Mouse (Mus musculus) frontal cortex, postnatal 10 days (tissue): ENCODE data around the gene Fthl17f.
A peak's percentile ranks its signal among the peaks of the same experiment; 100 is the strongest.
"Not testable (repeated sequence)": the region's sequence is repeated elsewhere in the genome, so short reads cannot be mapped to it uniquely, and the experiment has no call there.

Experiments used
- DNase-seq, 2 experiments: peaks; one replicate each; pipeline ENCODE4 v3.0.0; 2022; ENCODE audit warnings: low spot score in 2 of 2, mixed read lengths in 1 of 2

Fthl17f gene

GRCm38 (mm10) chrX:9062715-9063114 lies at the start of gene Fthl17f:
TSS of gene Fthl17f (plus strand) at chrX:9063015.
- not testable (repeated sequence) for DNase-seq

DNA sequence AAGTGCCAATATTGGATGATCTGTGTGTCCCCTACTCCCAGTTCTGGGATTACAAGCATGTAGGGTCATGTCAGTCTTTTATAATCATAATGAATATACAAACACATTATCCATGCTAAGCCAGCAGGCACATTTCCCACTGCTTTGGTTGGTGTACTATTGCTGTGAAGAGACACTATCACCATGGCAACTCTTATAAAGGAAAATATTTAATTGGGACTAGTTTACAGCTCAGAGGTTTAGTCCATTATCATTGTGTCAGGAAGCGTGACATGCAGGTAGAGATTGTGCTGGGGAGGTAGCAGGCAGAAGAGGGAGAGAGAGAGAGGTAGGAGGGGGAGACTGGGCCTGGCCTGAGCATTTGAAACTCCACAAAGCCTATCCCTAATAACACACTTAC lies 46.7 kb upstream of the Fthl17f start:
- DNase-seq, result no peak

- DNase-seq, result no peak
These were observed 43.3 kb upstream of the Fthl17f start for GRCm38 (mm10) chrX:9019481-9019880.

DNA sequence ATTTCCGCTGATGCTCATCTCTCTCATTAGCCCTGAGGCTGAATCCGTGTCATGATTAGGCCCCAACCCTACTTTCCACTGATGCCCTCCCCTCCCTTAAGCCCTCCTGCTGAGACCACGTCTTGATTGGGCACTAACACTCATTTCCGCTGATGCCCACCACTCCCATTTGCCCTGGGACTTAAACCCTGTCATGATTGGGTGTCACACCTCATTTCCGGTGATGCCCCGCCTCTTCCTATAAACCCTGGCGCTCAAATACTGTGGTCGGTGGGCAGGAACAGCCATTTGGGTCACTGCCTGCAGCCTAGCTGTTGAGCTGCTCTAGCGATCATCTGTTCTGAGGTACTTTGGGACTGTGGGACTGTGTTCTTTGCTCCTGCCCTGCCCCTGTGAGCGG lies 29.6 kb upstream of the Fthl17f start, which contains the start of gene Fthl17e:
Gene Fthl17e (plus strand): TSS at position 301 of the 400 bp plus-strand sequence.
- DNase-seq, result not testable (repeated sequence)

GRCm38 (mm10) chrX:9041611-9042010 lies 21.2 kb upstream of the Fthl17f start:
- peak in 1 of 2 experiments; percentile 3 for DNase-seq

GRCm38 (mm10) chrX:9060952-9061351 lies 1.9 kb upstream of the Fthl17f start:
- peak; percentile 20 to 82 for DNase-seq

GRCm38 (mm10) chrX:9062101-9062500 lies 714 bp upstream of the Fthl17f start:
- DNase-seq, result no peak

- peak; percentile 42 to 58 for DNase-seq
These were observed 14.9 kb downstream of the Fthl17f start for GRCm38 (mm10) chrX:9077699-9078098.

GRCm38 (mm10) chrX:9095066-9095465 lies 32.3 kb downstream of the Fthl17f start:
- not testable (repeated sequence) for DNase-seq

DNA sequence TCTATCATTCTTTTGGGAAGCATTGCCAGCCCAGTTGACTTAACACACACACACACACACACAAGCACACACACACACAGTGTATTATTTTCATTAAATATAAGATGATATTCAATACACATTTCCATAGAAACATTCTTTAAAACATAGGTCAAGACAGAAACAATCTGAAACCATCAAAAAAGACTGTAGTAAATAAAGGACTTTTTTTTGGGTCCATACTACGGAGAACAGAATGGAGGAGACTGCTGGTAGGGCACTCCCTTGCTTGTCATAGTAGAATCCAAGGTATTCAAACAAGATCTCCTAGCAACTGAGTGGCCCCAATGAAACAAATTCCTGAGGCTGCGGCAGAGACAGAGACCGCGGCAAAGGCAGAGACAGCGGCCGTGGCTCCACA lies 41.4 kb downstream of the Fthl17f start, which contains the start of gene 4930402K13Rik:
Gene 4930402K13Rik (plus strand): TSS at position 301 of the 400 bp plus-strand sequence.
- no peak for DNase-seq

DNA sequence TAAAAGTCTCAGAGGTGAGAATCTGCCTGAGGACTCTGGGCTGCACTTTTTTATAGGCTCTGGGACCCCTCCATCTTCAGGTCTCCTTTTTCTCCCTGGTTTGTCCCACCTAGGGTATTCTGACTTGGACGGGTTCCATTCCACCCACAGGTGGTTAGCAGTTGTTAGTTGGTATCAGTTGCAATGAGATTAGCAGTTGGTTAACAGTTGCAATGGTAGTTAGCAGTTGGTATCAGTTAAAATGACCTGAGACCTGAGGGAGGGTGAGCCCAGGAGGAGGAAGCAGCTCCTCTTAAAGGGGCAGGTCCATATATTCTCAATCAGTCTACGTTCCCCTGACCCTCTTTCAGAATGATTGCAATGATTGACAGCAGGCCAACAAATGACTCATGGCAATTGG lies 47.6 kb downstream of the Fthl17f start:
- DNase-seq, result no peak
